Mouse (Mus musculus) heart, postnatal 14 days (tissue): ENCODE measurements around the gene Rnaseh2a. TPM values are rescaled to one million over a fixed set of nuclear protein-coding genes. Genes with fewer than 3 reads are reported as not detected.

ENCODE experiments used
- DNase-seq, 2 experiments: peaks; one replicate each; pipeline ENCODE4 v3.0.0; 2021 to 2022
- intact Hi-C: fragments of 180-260 bp; cut with DNase I; formaldehyde crosslinking; loops from one replicate; pipeline ENCODE4 v1.15.1; 2025
- total RNA-seq, 2 experiments: library from RNA; stranded (reverse); gene quantifications; 2 replicates each; pipeline ENCODE4 v1.2.3; 2021

Gene Rnaseh2a
- total RNA-seq, 2 experiments from 2014 or later = 39.7 to 50.7 TPM

- DNase-seq = no peak
- intact Hi-C loops = no loop called here
These were observed 15.6 kb upstream of the Rnaseh2a start for GRCm38 (mm10) chr8:84985049-84985683.

GRCm38 (mm10) chr8:84984294-84985048 lies 14.9 kb upstream of the Rnaseh2a start:
- intact Hi-C loops = no loop called here
- DNase-seq = peak in 1 of 2 experiments; percentile 40

GRCm38 (mm10) chr8:84982499-84983011 lies 13.0 kb upstream of the Rnaseh2a start:
- no peak for DNase-seq
- intact Hi-C loops = no loop called here

- intact Hi-C loops = no loop called here
These were observed 12.3 kb upstream of the Rnaseh2a start for GRCm38 (mm10) chr8:84981644-84982498.

GRCm38 (mm10) chr8:84980622-84981358 lies 11.2 kb upstream of the Rnaseh2a start:
- intact Hi-C loops = no loop called here
- DNase-seq = peak; percentile 83 to 85

More at GRCm38 (mm10) chr8:84981644-84982498, 12.3 kb upstream of the Rnaseh2a start:
- DNase-seq = no peak

GRCm38 (mm10) chr8:84979599-84980421 lies 10.2 kb upstream of the Rnaseh2a start:
- DNase-seq = peak; percentile 90 to 91
- intact Hi-C loops = no loop called here

GRCm38 (mm10) chr8:84978248-84978940 lies 8.8 kb upstream of the Rnaseh2a start, which contains the start of gene Junb:
Gene Junb (minus strand): TSS chr8:84978718.
- intact Hi-C loops = no loop called here
- peak; percentile 95 to 96 for DNase-seq

GRCm38 (mm10) chr8:84977435-84978247 lies 8.1 kb upstream of the Rnaseh2a start:
- intact Hi-C loops = no loop called here
- peak; percentile 72 to 77 for DNase-seq

GRCm38 (mm10) chr8:84976763-84977434 lies 7.3 kb upstream of the Rnaseh2a start:
- DNase-seq = no peak
- intact Hi-C loops = no loop called here

- DNase-seq = peak; percentile 96 to 97
- intact Hi-C loops = no loop called here
These were observed 6.6 kb upstream of the Rnaseh2a start for GRCm38 (mm10) chr8:84976031-84976762.

GRCm38 (mm10) chr8:84975434-84975833 lies 5.9 kb upstream of the Rnaseh2a start:
- intact Hi-C loops = loop anchor here (1.0 kb wide), 1 partner anchor 14 kb away; no protein-coding TSS in a partner anchor
- DNase-seq = peak; percentile 66 to 81

GRCm38 (mm10) chr8:84974543-84975142 lies 5.1 kb upstream of the Rnaseh2a start:
- intact Hi-C loops = loop anchor here (1.0 kb wide), 1 partner anchor 15 kb away; no protein-coding TSS in a partner anchor
- no peak for DNase-seq

GRCm38 (mm10) chr8:84973803-84974542 lies 4.4 kb upstream of the Rnaseh2a start:
- intact Hi-C loops = no loop called here
- DNase-seq = peak; percentile 61 to 72

- intact Hi-C loops = no loop called here
- no peak for DNase-seq
These were observed 3.5 kb upstream of the Rnaseh2a start for GRCm38 (mm10) chr8:84973079-84973478.

- no peak for DNase-seq
- intact Hi-C loops = no loop called here
These were observed 1.3 kb upstream of the Rnaseh2a start for GRCm38 (mm10) chr8:84970913-84971312.
